Mouse (Mus musculus) ES-E14 (cell line): ENCODE results near the gene Foxo4.

Source experiments
- CHD2 ChIP-seq: IDR thresholded peaks from 2 replicates; pipeline ENCODE4 v1.6.1; 2014; ENCODE audit warnings: mild to moderate bottlenecking, low read depth, low read length, inconsistent platforms
- HCFC1 ChIP-seq: IDR thresholded peaks from 2 replicates; pipeline ENCODE4 v1.6.1; 2012; ENCODE audit warnings: low read length, inconsistent platforms, borderline replicate concordance; ENCODE audit not compliant: insufficient read depth
- MAFK ChIP-seq: IDR thresholded peaks from 2 replicates; pipeline ENCODE4 v1.6.1; 2014; ENCODE audit warnings: mild to moderate bottlenecking, low read depth, low read length, inconsistent platforms; ENCODE audit not compliant: insufficient read depth
- ZC3H11A ChIP-seq: IDR thresholded peaks from 2 replicates; pipeline ENCODE4 v1.6.1; 2012; ENCODE audit warnings: low read depth, mild to moderate bottlenecking, inconsistent platforms, low read length, borderline replicate concordance
- ZNF384 ChIP-seq: IDR thresholded peaks from 2 replicates; pipeline ENCODE4 v1.6.1; 2012; ENCODE audit warnings: low read depth, low read length, inconsistent platforms

DNA sequence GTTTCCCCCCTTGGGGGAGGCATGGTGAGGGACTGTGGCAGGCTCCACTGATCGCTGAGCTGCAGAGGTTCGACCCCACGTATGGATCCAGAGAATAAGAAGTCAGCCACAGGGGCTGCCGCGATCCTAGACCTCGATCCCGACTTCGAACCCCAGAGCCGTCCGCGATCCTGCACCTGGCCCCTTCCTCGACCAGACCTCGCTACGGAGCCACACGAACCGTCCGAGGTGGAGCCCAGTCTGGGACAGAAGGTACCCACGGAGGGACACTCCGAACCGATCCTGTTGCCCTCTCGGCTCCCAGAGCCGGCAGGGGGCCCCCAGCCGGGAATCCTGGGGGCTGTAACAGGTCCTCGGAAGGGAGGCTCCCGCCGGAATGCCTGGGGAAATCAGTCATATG lies 412 bp downstream of the Foxo4 start:
- TF ChIP-seq MAFK (no peak), HCFC1 (no peak), ZC3H11A (no peak), ZNF384 (no peak), CHD2 (no peak)
